Mouse (Mus musculus): ENCODE data around the gene Olfr1425. TPM values are rescaled to one million over a fixed set of nuclear protein-coding genes. Genes with fewer than 3 reads are reported as not detected.
"Not testable (repeated sequence)": the region's sequence is repeated elsewhere in the genome, so short reads cannot be mapped to it uniquely, and the experiment has no call there.

The Olfr1425 gene
- polyA plus RNA-seq, 1 experiment from 2014 or later = not detected

- not testable (repeated sequence) for ATAC-seq (ENCODE audit: low FRiP score, low TSS enrichment); H3K27me3 ChIP-seq (ENCODE audit: control insufficient read depth, insufficient read depth, low read length); H3K36me3 ChIP-seq (ENCODE audit: control insufficient read depth, insufficient read depth, low read length); H3K4me2 ChIP-seq (ENCODE audit: low read length); DNase-seq; H3K4me3 ChIP-seq (replicated peaks; ENCODE audit: low read depth, low read length); H3K9me3 ChIP-seq (ENCODE audit: control insufficient read depth, low read length); H3K4me1 ChIP-seq (ENCODE audit: control insufficient read depth, insufficient read depth, low read length); H3K27ac ChIP-seq (replicated peaks; ENCODE audit: low read depth, low read length); H3K9ac ChIP-seq (replicated peaks; ENCODE audit: low read length)
- WGBS = 85% methylated on average over 1 of the region's 1 CpGs
Measured at GRCm38 (mm10) chr19:12067806-12068205, 9.7 kb downstream of the Olfr1425 start.

GRCm38 (mm10) chr19:12062582-12062981 is 14.9 kb downstream of the Olfr1425 start, which contains the start of gene Olfr1424:
Gene Olfr1424 (minus strand): TSS chr19:12062682.
- not testable (repeated sequence) for DNase-seq; H3K9me3 ChIP-seq (ENCODE audit: control insufficient read depth, low read length); H3K4me3 ChIP-seq (replicated peaks; ENCODE audit: low read depth, low read length); H3K27ac ChIP-seq (replicated peaks; ENCODE audit: low read depth, low read length); H3K27me3 ChIP-seq (ENCODE audit: control insufficient read depth, insufficient read depth, low read length); H3K4me2 ChIP-seq (ENCODE audit: low read length); ATAC-seq (ENCODE audit: low FRiP score, low TSS enrichment); H3K9ac ChIP-seq (replicated peaks; ENCODE audit: low read length); H3K4me1 ChIP-seq (ENCODE audit: control insufficient read depth, insufficient read depth, low read length); H3K36me3 ChIP-seq (ENCODE audit: control insufficient read depth, insufficient read depth, low read length)
- 83% methylated on average over 1 of the region's 1 CpGs for WGBS

GRCm38 (mm10) chr19:12043163-12043562 is 34.4 kb downstream of the Olfr1425 start:
- no peaks in the 10 kb centered on the region for H3K36me3 ChIP-seq (ENCODE audit: control insufficient read depth, insufficient read depth, low read length)
- no peak overlapping the region for H3K27ac ChIP-seq (replicated peaks; ENCODE audit: low read depth, low read length)
- ATAC-seq (ENCODE audit: low FRiP score, low TSS enrichment) (no peak), DNase-seq (no peak)
- H3K4me1 ChIP-seq (ENCODE audit: control insufficient read depth, insufficient read depth, low read length) = no peaks in the 10 kb centered on the region
- no peak overlapping the region for H3K4me2 ChIP-seq (ENCODE audit: low read length)
- H3K4me3 ChIP-seq (replicated peaks; ENCODE audit: low read depth, low read length) = no peak overlapping the region
- no peak overlapping the region for H3K9ac ChIP-seq (replicated peaks; ENCODE audit: low read length)
- no peaks in the 10 kb centered on the region for H3K9me3 ChIP-seq (ENCODE audit: control insufficient read depth, low read length)
- WGBS = 93% methylated on average over 5 of the region's 5 CpGs
- H3K27me3 ChIP-seq (ENCODE audit: control insufficient read depth, insufficient read depth, low read length) = no peaks in the 10 kb centered on the region

GRCm38 (mm10) chr19:12041217-12041616 is 36.3 kb downstream of the Olfr1425 start, which contains the start of gene Olfr1423:
Gene Olfr1423 (minus strand): TSS chr19:12041317.
- 57% methylated on average over 2 of the region's 2 CpGs for WGBS
- no peaks in the 10 kb centered on the region for H3K27me3 ChIP-seq (ENCODE audit: control insufficient read depth, insufficient read depth, low read length)
- H3K4me1 ChIP-seq (ENCODE audit: control insufficient read depth, insufficient read depth, low read length) = no peaks in the 10 kb centered on the region
- H3K9me3 ChIP-seq (ENCODE audit: control insufficient read depth, low read length) = no peaks in the 10 kb centered on the region
- no peaks in the 10 kb centered on the region for H3K36me3 ChIP-seq (ENCODE audit: control insufficient read depth, insufficient read depth, low read length)
- H3K9ac ChIP-seq (replicated peaks; ENCODE audit: low read length) = no peak within 1 kb of the TSS
- ATAC-seq (ENCODE audit: low FRiP score, low TSS enrichment) = no peak
- no peak within 1 kb of the TSS for H3K4me2 ChIP-seq (ENCODE audit: low read length)
- H3K27ac ChIP-seq (replicated peaks; ENCODE audit: low read depth, low read length) = no peak within 1 kb of the TSS
- no peak for DNase-seq
- no peak within 1 kb of the TSS for H3K4me3 ChIP-seq (replicated peaks; ENCODE audit: low read depth, low read length)

- no peaks in the 10 kb centered on the region for H3K27me3 ChIP-seq (ENCODE audit: control insufficient read depth, insufficient read depth, low read length)
Measured at GRCm38 (mm10) chr19:12037727-12038126, 39.8 kb downstream of the Olfr1425 start.

GRCm38 (mm10) chr19:12026606-12027005 is 50.9 kb downstream of the Olfr1425 start:
- Histone ChIP-seq H3K4me2 (ENCODE audit: low read length) (no peak overlapping the region), H3K9ac (replicated peaks; ENCODE audit: low read length) (no peak overlapping the region), H3K4me3 (replicated peaks; ENCODE audit: low read depth, low read length) (no peak overlapping the region), H3K36me3 (ENCODE audit: control insufficient read depth, insufficient read depth, low read length) (no peaks in the 10 kb centered on the region), H3K27me3 (ENCODE audit: control insufficient read depth, insufficient read depth, low read length) (no peaks in the 10 kb centered on the region), H3K4me1 (ENCODE audit: control insufficient read depth, insufficient read depth, low read length) (no peaks in the 10 kb centered on the region), H3K9me3 (ENCODE audit: control insufficient read depth, low read length) (no peaks in the 10 kb centered on the region), H3K27ac (replicated peaks; ENCODE audit: low read depth, low read length) (no peak overlapping the region)
- ATAC-seq (ENCODE audit: low FRiP score, low TSS enrichment) (no peak), DNase-seq (no peak)
- WGBS = 92% methylated on average over 2 of the region's 2 CpGs

More at GRCm38 (mm10) chr19:12037727-12038126, 39.8 kb downstream of the Olfr1425 start:
- ATAC-seq (ENCODE audit: low FRiP score, low TSS enrichment) (no peak), DNase-seq (no peak)
- Histone ChIP-seq H3K9ac (replicated peaks; ENCODE audit: low read length) (no peak overlapping the region), H3K4me2 (ENCODE audit: low read length) (no peak overlapping the region), H3K27ac (replicated peaks; ENCODE audit: low read depth, low read length) (no peak overlapping the region), H3K36me3 (ENCODE audit: control insufficient read depth, insufficient read depth, low read length) (no peaks in the 10 kb centered on the region), H3K4me3 (replicated peaks; ENCODE audit: low read depth, low read length) (no peak overlapping the region), H3K4me1 (ENCODE audit: control insufficient read depth, insufficient read depth, low read length) (no peaks in the 10 kb centered on the region), H3K9me3 (ENCODE audit: control insufficient read depth, low read length) (no peaks in the 10 kb centered on the region)

GRCm38 (mm10) chr19:12025333-12025732 is 52.2 kb downstream of the Olfr1425 start:
- DNase-seq (no peak), ATAC-seq (ENCODE audit: low FRiP score, low TSS enrichment) (no peak)
- no peak overlapping the region for H3K4me2 ChIP-seq (ENCODE audit: low read length)
- no peaks in the 10 kb centered on the region for H3K9me3 ChIP-seq (ENCODE audit: control insufficient read depth, low read length)
- no peaks in the 10 kb centered on the region for H3K27me3 ChIP-seq (ENCODE audit: control insufficient read depth, insufficient read depth, low read length)
- no peak overlapping the region for H3K4me3 ChIP-seq (replicated peaks; ENCODE audit: low read depth, low read length)
- 83% methylated on average over 3 of the region's 3 CpGs for WGBS
- no peak overlapping the region for H3K9ac ChIP-seq (replicated peaks; ENCODE audit: low read length)
- H3K27ac ChIP-seq (replicated peaks; ENCODE audit: low read depth, low read length) = no peak overlapping the region
- H3K4me1 ChIP-seq (ENCODE audit: control insufficient read depth, insufficient read depth, low read length) = no peaks in the 10 kb centered on the region
- no peaks in the 10 kb centered on the region for H3K36me3 ChIP-seq (ENCODE audit: control insufficient read depth, insufficient read depth, low read length)

GRCm38 (mm10) chr19:12024149-12024548 is 53.4 kb downstream of the Olfr1425 start:
- 88% methylated on average over 4 of the region's 4 CpGs for WGBS
- Histone ChIP-seq H3K4me3 (replicated peaks; ENCODE audit: low read depth, low read length) (no peak overlapping the region), H3K4me1 (ENCODE audit: control insufficient read depth, insufficient read depth, low read length) (no peaks in the 10 kb centered on the region), H3K27ac (replicated peaks; ENCODE audit: low read depth, low read length) (no peak overlapping the region), H3K9ac (replicated peaks; ENCODE audit: low read length) (no peak overlapping the region), H3K36me3 (ENCODE audit: control insufficient read depth, insufficient read depth, low read length) (no peaks in the 10 kb centered on the region), H3K9me3 (ENCODE audit: control insufficient read depth, low read length) (no peaks in the 10 kb centered on the region), H3K4me2 (ENCODE audit: low read length) (no peak overlapping the region), H3K27me3 (ENCODE audit: control insufficient read depth, insufficient read depth, low read length) (no peaks in the 10 kb centered on the region)
- no peak for DNase-seq
- no peak for ATAC-seq (ENCODE audit: low FRiP score, low TSS enrichment)

All from midbrain, embryonic 14.5 days (tissue).